Mouse (Mus musculus): ENCODE measurements around the gene Naa38. TPM values are rescaled to one million over a fixed set of nuclear protein-coding genes. Genes with fewer than 3 reads are reported as not detected.

The Naa38 gene
- polyA plus RNA-seq, 1 experiment from 2014 or later: 151 TPM

DNA sequence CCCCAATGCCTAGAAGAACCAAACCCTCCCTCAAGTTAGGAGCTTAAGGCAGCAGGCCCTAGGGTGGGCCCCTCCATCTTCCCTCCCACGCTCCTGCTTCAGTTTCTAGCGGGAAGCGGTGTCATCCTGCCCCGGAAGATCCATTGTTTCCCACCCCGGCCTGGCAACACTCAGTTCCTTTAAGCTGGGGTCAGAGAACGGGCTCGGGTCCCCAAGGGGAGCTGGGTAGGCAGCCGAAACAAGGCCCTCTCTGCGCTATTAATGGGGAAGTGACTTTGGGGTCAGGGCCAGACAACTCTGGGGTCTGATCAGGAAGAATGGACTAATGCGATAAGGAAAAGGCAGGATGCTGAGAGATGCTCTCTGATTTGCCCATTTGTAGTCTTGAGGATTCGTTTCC, 1.5 kb downstream of the Naa38 start:
- peaks cover 18% of the 10 kb centered on the region for H3K36me3 ChIP-seq
- WGBS: 31% methylated on average over 11 of the region's 11 CpGs
- H3K9me3 ChIP-seq: no peaks in the 10 kb centered on the region
- no peaks in the 10 kb centered on the region for H3K27me3 ChIP-seq
- H3K4me3 ChIP-seq: peak overlapping the region; percentile 69
- peak overlapping the region; percentile 68 for H3K4me2 ChIP-seq
- ATAC-seq (ENCODE audit: borderline replicate concordance, extremely low read depth, low FRiP score, low TSS enrichment): no peak
- H3K9ac ChIP-seq: peak overlapping the region; percentile 93
- peaks cover 42% of the 10 kb centered on the region for H3K4me1 ChIP-seq
- H3K27ac ChIP-seq: peak overlapping the region; percentile 97

DNA sequence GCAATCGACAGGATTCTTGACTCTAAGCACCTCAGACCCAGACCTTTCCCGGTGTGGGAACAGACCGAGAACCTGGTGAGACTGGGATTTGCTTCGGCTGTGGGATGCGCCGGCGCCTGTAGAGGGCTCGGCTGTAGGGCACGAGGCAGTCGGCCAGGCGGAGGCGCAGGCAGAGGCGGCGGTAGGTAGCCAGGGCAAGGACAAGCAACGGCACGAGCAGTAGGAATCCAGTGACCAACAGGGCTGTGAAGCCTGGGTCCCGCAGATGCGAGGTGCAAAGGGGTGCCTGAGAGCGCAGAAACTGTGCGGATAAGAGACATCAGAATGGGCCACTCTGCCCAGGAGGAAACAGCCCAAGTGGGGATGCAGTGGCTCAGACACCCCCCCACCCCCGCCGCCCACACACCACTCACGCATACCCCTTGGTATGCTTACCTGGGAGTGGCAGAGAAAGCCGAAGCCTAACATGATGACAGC, 2.3 kb downstream of the Naa38 start:
- H3K27ac ChIP-seq: peak overlapping the region; percentile 97
- peaks cover 24% of the 10 kb centered on the region for H3K36me3 ChIP-seq
- no peak for ATAC-seq (ENCODE audit: borderline replicate concordance, extremely low read depth, low FRiP score, low TSS enrichment)
- peak overlapping the region; percentile 93 for H3K9ac ChIP-seq
- no peaks in the 10 kb centered on the region for H3K9me3 ChIP-seq
- H3K4me2 ChIP-seq: peak overlapping the region; percentile 68
- H3K27me3 ChIP-seq: no peaks in the 10 kb centered on the region
- WGBS: 13% methylated on average over 24 of the region's 24 CpGs
- peak overlapping the region; percentile 69 for H3K4me3 ChIP-seq
- H3K4me1 ChIP-seq: peaks cover 42% of the 10 kb centered on the region

- H3K4me2 ChIP-seq: peak within 1 kb of the TSS; percentile 68
- H3K36me3 ChIP-seq: peaks cover 28% of the 10 kb centered on the region
- peaks cover 42% of the 10 kb centered on the region for H3K4me1 ChIP-seq
- WGBS: 7% methylated on average over 13 of the region's 16 CpGs
- H3K4me3 ChIP-seq: peak within 1 kb of the TSS; percentile 69
- no peak for ATAC-seq (ENCODE audit: borderline replicate concordance, extremely low read depth, low FRiP score, low TSS enrichment)
- peak within 1 kb of the TSS; percentile 97 for H3K27ac ChIP-seq
- H3K27me3 ChIP-seq: no peaks in the 10 kb centered on the region
- H3K9ac ChIP-seq: peak within 1 kb of the TSS; percentile 93
- no peaks in the 10 kb centered on the region for H3K9me3 ChIP-seq
Measured at GRCm38 (mm10) chr11:69398059-69398458, 2.8 kb downstream of the Naa38 start, which contains the start of gene Tmem88. Gene Tmem88, minus strand, starts transcription at chr11:69398234.

DNA sequence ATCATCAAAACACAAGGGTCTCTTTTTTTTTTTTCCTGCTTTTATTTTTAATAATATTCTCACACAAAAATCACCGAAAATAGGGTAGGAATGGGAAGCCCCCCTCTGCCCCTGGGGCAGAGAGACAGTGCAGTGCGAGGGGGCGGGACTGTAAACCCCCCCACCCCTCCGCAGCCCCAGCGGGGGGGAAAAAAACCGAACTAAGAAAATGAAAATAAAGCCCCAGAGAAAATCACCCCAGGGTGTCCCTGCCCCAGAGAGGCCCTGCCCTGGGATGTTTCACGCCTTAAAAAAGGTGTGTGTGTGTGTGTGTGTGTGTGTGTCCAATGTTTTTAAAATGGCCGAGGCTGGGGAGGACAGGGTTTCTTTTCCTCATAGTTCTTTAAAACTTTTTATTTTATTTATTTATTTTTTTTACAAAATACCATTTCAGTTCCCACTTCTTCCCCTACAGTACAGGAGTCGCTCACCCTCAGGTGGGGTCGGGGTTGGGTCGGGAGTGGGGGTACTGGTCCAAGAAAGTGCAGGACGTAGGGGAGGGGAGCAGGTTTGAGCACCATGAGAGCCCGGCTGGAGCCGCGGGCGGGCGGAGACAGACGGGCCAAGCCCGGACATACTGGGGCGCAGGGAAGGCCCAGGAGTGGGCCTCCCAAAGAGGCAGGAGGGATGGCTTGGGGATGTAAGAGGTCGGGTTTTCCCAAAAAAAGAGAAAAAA, 3.4 kb downstream of the Naa38 start:
- Histone ChIP-seq H3K4me1 (peaks cover 42% of the 10 kb centered on the region), H3K4me2 (peak overlapping the region; percentile 68), H3K27me3 (no peaks in the 10 kb centered on the region), H3K27ac (peak overlapping the region; percentile 97), H3K36me3 (peaks cover 33% of the 10 kb centered on the region), H3K9me3 (no peaks in the 10 kb centered on the region), H3K9ac (peak overlapping the region; percentile 93), H3K4me3 (peak overlapping the region; percentile 69)
- ATAC-seq (ENCODE audit: borderline replicate concordance, extremely low read depth, low FRiP score, low TSS enrichment): no peak
- 38% methylated on average over 21 of the region's 21 CpGs for WGBS

DNA sequence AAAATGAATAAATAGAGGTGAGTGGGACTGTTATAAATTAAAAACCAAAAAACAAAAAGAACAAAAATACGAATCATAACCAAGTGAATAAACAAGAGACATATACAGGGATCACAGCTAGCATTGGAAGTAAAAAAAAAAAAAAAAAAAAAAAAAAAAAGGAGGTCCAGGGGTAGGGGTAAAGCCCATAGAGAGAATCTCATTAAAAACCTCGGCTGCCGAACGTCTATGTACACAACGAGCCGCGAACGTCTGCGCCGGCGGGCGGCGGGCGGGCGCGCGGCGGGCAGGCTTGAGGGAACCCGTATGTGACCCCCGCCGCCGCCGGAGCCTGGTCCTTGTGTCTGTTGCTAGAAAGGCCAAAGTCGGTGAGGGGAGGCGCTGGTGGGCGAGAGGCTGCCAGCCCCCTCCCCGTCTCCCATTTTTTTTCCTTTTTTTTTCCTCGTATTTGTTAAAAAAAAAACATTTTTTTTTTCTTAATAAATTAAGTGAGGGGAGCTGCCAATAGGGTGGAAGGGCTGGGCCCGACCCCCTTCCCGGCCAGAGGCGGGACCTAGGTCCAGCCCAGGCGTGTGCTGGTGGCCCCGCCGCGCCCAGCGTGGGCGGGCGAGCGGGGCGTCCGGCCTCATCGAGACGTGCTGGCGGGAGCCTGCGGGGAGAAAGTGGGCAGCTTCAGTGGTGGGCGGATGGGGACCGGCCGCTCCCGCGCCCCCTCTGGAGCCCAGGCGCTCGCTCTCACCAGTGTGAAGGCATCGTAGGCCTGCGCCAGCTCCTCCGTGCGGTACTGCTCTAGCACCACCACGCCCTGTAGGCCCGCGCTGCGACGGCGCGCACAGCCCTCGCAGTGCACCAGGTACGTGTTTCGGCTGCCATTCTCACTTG, 4.2 kb downstream of the Naa38 start:
- Histone ChIP-seq H3K27me3 (no peaks in the 10 kb centered on the region), H3K4me2 (peak overlapping the region; percentile 68), H3K36me3 (peaks cover 41% of the 10 kb centered on the region), H3K27ac (0 out of 2 replicates have a peak overlapping the region, but pooled peaks have one; percentile 11), H3K9ac (no peak overlapping the region), H3K9me3 (no peaks in the 10 kb centered on the region), H3K4me1 (peaks cover 36% of the 10 kb centered on the region), H3K4me3 (peak overlapping the region; percentile 11)
- WGBS: 28% methylated on average over 64 of the region's 66 CpGs
- no peak for ATAC-seq (ENCODE audit: borderline replicate concordance, extremely low read depth, low FRiP score, low TSS enrichment)

- H3K27me3 ChIP-seq: no peaks in the 10 kb centered on the region
- H3K27ac ChIP-seq: 0 out of 2 replicates have a peak overlapping the region, but pooled peaks have one; percentile 11
- no peaks in the 10 kb centered on the region for H3K9me3 ChIP-seq
- 75% methylated on average over 25 of the region's 25 CpGs for WGBS
- H3K4me1 ChIP-seq: peaks cover 36% of the 10 kb centered on the region
- peaks cover 49% of the 10 kb centered on the region for H3K36me3 ChIP-seq
- H3K4me2 ChIP-seq: peak overlapping the region; percentile 45
- no peak overlapping the region for H3K9ac ChIP-seq
- H3K4me3 ChIP-seq: peak overlapping the region; percentile 11
- ATAC-seq (ENCODE audit: borderline replicate concordance, extremely low read depth, low FRiP score, low TSS enrichment): no peak
Measured at GRCm38 (mm10) chr11:69400083-69400850, 5.0 kb downstream of the Naa38 start.

DNA sequence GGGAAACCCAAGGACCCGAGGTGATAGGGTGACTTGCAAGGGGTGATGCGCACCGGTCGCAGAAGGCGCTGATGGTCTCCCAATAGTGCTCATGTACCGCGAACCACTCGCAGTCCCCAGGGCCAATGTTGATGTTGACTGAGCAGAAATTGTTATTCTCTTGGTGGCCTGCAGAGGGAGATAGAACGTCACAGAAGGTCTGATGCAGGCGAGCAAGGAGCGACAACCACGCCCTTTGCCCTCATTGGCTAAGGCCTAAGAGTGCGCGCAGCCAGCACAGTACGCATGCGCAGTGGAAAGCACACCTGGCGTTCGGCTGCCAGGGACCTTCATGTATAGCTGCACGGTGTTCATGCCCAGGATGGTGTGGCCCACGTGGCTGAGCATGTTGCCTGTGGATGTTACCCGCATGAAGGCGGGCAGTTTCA, 5.9 kb downstream of the Naa38 start:
- ATAC-seq (ENCODE audit: borderline replicate concordance, extremely low read depth, low FRiP score, low TSS enrichment): peak; percentile 75
- Histone ChIP-seq H3K4me3 (no peak overlapping the region), H3K4me1 (peaks cover 36% of the 10 kb centered on the region), H3K27ac (no peak overlapping the region), H3K36me3 (peaks cover 59% of the 10 kb centered on the region), H3K9me3 (no peaks in the 10 kb centered on the region), H3K27me3 (no peaks in the 10 kb centered on the region), H3K9ac (no peak overlapping the region), H3K4me2 (no peak overlapping the region)
- 19% methylated on average over 22 of the region's 22 CpGs for WGBS

- Histone ChIP-seq H3K9ac (no peak overlapping the region), H3K9me3 (no peaks in the 10 kb centered on the region), H3K4me2 (no peak overlapping the region), H3K36me3 (peaks cover 66% of the 10 kb centered on the region), H3K4me3 (no peak overlapping the region), H3K27ac (no peak overlapping the region), H3K27me3 (no peaks in the 10 kb centered on the region), H3K4me1 (peaks cover 30% of the 10 kb centered on the region)
- no peak for ATAC-seq (ENCODE audit: borderline replicate concordance, extremely low read depth, low FRiP score, low TSS enrichment)
- 82% methylated on average over 12 of the region's 12 CpGs for WGBS
Measured at GRCm38 (mm10) chr11:69401987-69402386, 6.7 kb downstream of the Naa38 start.

DNA sequence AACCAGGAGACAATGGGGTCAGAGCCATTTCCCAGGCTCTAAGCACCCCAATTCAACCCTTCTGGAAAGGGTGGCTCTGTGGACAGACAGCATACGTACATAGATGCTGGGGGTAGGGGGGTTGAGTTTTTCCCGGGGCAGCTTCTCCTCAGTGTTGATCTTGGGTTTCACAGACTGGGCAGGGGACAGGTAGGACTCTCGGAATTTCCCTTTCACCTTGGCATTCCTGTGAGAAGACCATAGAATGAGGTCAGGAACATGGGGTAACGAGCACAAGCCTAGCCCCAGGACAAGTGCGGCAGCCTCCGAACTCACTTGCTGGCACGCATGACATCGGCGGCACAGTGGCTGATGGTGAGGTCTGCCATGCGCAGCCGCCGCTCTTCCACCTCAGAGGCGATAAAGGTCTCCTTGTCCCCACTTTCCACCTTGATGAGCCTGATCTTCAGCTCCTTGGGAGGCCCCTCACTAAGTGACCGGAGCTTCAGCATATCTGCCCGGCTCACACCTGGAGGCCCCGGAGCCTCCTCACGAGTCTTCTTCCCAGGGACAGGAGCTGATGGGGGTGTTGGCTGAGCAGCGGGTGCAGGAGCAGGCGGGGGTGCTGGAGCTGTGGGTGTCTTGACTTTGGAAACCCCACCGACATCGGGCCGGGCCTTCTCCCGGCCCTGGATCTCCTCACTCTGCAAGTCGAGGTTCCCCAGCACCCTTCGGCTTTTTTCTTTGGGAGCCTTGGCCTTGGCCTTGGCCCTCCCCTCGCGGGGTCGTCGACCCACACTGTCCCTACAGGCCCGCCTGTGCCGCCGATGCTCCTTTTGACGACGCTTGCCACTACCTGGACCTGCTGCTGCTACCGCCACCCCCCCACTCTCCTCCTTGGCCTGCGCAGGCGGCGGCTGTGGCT, 8.7 kb downstream of the Naa38 start:
- WGBS: 89% methylated on average over 38 of the region's 38 CpGs
- no peaks in the 10 kb centered on the region for H3K27me3 ChIP-seq
- H3K4me2 ChIP-seq: no peak overlapping the region
- H3K4me1 ChIP-seq: peaks cover 24% of the 10 kb centered on the region
- H3K4me3 ChIP-seq: no peak overlapping the region
- H3K9ac ChIP-seq: no peak overlapping the region
- no peak for ATAC-seq (ENCODE audit: borderline replicate concordance, extremely low read depth, low FRiP score, low TSS enrichment)
- H3K36me3 ChIP-seq: peaks cover 77% of the 10 kb centered on the region
- H3K9me3 ChIP-seq: no peaks in the 10 kb centered on the region
- no peak overlapping the region for H3K27ac ChIP-seq

DNA sequence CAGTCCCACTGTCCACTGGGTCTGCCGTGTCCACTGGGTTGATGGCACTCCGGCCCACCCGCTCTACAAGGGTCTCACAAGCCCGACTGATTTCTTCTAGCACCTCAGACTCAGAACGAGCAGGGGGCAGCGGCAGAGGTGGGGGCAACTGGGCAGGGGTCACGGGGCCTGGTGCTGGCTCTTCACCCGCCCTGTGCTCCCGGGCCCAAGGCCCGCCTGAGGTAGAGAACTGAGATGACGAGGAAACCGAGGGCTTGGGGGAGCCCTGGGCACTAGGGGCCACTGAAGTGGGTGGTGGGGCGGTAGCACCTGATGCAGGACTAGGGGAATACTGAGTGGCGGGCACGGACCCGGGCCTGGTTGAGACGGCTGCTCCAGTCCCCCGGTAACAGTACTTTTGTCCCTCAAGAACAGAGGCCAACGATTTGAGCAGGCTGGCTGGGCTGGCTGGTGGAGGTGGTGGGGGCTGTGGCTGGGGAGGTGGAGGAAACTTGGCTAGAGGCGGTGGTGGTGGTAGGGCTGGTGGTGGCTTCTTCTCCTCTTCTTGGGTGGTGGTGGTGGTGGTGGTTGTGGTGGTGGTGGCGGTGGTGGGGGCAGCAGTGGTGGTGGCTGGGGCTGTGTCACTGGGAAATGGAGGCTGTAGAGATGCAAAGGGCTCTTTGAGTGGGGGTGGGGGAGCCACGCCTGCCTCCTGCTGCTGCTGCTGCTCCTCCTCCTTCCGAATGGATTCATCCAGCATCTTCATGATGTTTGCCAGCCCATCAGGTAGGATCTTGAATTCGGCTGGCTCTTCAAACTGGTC, 9.5 kb downstream of the Naa38 start:
- H3K9ac ChIP-seq: no peak overlapping the region
- 89% methylated on average over 23 of the region's 24 CpGs for WGBS
- no peak overlapping the region for H3K27ac ChIP-seq
- no peak for ATAC-seq (ENCODE audit: borderline replicate concordance, extremely low read depth, low FRiP score, low TSS enrichment)
- no peaks in the 10 kb centered on the region for H3K9me3 ChIP-seq
- H3K4me3 ChIP-seq: no peak overlapping the region
- no peak overlapping the region for H3K4me2 ChIP-seq
- peaks cover 77% of the 10 kb centered on the region for H3K36me3 ChIP-seq
- H3K4me1 ChIP-seq: peaks cover 20% of the 10 kb centered on the region
- H3K27me3 ChIP-seq: no peaks in the 10 kb centered on the region

Measured in lung, embryonic 15.5 days (tissue).